Mouse (Mus musculus) cerebellum, postnatal 14 days (tissue): ENCODE measurements around the gene Oat.

ENCODE experiments used
- DNase-seq, 2 experiments: peaks; one replicate each; pipeline ENCODE4 v3.0.0; 2021; ENCODE audit warnings: mixed read lengths in 2 of 2

Oat gene

GRCm38 (mm10) chr7:132576116-132576650 is at the start of gene Oat:
Gene Oat, minus strand, starts transcription at chr7:132576398.
- DNase-seq: peak; percentile 94

DNA sequence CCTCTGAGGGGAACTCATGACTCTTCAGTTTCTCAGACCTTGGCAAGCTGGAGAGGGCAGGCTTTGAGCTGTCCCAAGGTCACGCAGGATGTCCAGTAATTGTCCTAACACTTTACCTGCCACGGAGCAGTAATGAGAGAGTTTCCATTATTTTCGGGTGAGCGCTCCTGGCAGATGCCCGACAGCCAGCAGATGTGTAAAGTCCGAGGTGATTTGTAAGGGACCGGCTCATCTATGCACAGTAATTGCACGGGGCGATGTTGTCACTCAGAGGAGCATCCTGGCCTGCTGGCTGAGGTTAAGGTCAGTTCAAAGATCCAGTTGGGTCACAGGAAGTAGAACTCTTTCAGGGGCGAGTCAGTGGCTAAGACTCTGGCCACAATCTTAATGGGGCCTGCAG is 48.0 kb upstream of the Oat start:
- DNase-seq: no peak

DNA sequence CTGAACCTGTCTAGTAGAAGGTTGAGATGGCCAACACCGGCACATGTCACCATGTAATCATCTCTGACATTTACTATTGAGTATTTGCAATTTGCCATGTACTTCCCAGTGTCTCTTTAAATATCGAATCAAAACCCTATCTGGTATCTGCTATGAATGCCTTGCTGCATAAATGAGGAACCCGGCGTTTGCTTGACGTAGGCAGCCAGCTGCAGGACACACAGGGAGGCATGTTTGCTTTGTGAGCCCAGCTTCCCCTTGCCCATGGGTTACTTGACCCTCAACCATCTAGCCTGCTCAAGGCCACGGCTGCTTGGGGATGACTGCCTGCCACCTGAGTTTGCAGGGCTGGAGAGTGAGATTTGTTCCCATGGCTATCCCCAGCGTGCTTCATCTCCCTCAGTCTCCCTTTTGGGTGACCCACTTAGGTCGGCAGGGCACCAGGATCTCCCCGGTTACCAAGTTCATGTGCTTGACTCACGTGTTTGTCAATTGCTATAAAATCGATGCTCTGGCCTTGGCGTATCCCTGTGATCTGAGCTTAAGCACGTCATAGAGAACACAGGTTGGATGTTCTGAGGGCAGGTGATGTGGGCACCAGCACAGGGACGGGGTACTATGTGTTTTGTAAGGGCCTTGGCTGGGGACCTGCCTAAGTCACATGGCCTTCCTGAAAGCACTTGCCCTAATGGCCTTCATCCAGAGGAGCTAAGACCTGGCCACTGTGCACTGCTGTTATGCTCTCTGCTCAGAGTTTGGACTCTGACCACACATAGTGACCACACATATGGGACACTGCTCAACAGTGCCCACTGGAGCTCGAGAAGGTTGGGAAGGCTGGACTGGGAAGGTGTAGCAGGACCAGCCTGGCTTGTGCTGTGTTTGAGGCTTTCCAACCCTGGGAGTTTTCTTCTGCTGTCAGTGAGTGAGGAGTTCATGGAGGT is 44.0 kb upstream of the Oat start:
- no peak for DNase-seq

- no peak for DNase-seq
These were observed 43.4 kb upstream of the Oat start for GRCm38 (mm10) chr7:132619549-132619948.

GRCm38 (mm10) chr7:132617021-132617564 is 40.9 kb upstream of the Oat start:
- no peak for DNase-seq

GRCm38 (mm10) chr7:132616391-132616790 is 40.2 kb upstream of the Oat start:
- no peak for DNase-seq

GRCm38 (mm10) chr7:132615346-132615745 is 39.1 kb upstream of the Oat start:
- no peak for DNase-seq

- no peak for DNase-seq
These were observed 35.3 kb upstream of the Oat start for GRCm38 (mm10) chr7:132611530-132611929.

DNA sequence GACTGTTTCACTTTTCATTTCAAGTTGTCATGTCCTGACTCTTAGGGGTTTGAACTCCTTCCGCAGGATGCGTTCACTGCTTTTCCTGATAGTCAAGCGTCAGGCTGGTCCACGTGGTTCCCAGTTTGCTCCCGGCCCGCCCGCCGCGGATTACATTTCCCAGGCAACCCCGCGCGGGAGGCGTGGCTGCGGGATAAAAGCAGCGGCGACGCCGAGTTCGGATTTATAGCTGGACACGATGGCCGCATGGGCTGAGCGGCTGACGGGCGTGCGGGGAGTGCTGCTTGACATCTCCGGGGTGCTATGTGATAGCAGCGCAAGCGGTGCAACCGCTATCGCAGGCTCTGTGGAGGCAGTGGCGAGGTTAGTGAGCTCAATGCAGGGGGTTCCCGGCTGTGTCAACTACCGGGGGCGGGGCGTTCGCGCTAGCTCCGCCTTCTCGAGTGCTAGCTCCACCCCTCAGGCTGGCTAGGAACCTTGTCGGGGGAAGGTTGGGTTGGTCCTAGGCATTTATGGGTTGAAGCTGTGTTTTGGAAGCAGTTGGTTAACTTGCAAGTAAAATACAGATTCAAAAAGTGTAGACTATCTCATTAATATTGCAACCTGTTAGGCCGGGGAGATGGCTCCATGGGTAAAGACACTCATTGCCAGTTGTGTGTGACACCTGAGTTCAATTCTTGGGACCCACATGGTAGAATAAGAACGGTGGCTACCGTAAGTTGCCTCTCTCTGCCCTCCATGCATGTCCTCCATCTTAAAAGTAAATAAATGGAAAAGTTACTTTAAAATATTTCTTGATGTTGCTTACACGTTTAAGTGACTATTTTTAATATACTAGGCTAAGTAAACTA is 34.5 kb upstream of the Oat start, which contains the start of gene Lhpp:
TSS of gene Lhpp (plus strand) at position 171 of the 851 bp plus-strand sequence.
- DNase-seq: peak; percentile 63 to 71

DNA sequence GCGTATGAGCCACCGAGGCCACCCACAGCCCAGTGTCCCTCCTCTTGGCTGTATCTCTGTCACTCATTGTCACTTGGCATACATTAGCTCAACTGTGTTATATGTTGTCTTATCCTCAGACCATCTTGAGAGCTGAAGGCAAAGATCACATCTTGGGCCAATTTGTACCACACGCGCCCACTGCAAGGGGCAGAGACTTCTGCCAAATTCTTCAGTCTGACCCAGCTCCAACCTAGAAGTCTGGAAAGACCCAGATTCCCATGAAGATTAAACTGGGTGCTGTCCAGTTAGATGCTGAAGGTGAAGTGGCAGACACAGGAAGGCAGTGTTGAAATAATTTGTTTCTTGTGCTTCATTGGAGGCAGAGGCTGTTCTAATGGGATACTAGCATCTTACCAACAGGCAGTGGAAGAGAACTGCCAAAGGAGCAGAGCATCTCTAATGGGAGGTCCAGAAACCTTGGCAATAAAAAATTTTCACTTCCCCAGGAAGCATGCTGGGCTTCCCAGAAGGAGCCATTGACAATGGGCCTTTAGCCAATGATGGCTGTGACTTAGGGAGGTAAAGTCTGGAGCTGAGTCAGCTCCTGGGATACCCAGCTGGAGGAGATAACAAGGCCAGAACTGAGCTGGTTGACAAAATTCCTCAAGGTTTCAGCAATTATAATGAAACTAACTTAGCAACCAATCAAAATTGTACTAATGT is 32.3 kb upstream of the Oat start:
- DNase-seq: peak in 1 of 2 experiments; percentile 77

GRCm38 (mm10) chr7:132605689-132606088 is 29.5 kb upstream of the Oat start:
- no peak for DNase-seq

DNA sequence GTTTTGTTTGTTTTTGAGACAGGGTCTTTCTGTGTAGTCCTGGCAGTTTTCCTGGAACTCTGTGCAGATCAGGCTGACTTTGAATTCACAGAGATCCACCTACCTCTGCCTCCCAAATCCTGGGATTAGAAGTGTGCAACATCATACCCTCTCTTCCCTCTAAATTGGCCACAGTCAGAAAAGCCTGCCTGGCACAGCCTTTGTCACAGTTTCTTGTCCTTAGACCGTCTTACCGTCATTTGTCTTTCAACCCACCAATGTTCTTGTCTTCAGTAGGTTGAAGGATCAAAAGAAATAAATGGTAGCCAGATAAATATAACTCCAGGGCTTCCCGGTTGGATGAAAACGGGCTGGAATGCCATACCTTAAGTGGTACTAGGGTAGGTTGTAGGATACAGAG is 28.5 kb upstream of the Oat start:
- DNase-seq: no peak

DNA sequence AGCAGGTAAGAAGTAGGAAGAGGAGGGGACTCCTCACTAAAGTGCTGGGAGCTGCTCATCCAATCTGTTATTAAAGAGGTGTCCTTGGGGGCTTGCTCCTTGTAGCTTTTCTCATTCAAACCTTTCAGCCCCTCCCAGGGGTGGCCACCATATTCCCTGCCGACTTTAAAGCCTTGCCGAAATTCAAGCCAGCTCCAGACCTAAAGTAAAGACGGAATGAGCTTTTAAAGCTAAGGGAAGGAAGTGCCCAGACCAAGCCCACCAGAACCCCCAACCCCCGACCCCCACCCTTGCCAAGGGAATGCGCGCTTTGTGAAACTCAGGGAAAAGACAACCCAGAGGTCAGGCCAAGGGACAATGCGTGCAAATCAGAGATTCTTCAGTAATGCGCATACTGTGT is 24.7 kb upstream of the Oat start:
- DNase-seq: no peak

- DNase-seq: no peak
These were observed 23.8 kb upstream of the Oat start for GRCm38 (mm10) chr7:132600026-132600425.

DNA sequence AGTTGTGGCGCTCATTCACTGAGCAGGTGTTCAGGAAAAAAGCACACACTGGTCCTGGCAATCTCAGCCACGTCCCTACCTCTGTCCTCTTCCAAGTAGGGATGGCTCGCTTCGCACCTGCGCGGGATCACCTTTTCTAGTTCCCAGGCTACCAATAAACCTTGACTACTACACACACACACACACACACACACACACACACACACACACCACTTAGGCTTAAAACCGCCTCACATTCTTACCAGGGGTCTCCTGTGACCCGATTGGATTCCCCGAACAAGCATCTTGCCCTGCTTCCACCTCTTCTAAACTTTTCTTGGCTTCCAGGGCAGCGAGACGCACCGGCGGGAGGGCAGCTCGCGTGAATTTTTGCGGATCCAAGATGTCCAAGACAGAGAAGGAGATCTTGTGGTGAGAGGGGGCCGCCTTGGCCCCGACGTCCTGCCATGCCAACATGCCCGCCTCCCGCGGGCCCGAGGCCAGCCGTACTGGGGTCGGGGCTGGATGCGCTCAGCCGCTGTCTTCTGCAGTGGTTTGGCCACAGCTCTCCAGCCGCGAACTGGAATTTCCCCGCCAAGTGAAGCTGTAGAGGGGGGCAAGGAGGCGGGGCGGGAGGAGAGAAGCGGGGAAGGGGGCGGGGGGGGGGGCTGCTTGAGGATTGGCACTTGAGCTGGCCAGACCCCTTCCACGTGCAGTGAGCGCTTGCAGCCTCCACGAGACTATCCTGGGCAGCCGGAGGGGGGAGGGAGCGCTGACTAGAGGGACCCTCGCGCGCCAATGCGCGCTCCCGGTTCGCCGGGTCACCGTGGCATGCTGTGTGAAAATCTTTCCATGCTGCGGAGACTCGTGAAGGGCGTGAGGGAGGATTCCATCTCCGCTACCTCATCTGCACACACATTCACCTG is 23.1 kb upstream of the Oat start, which contains the start of gene Nkx1-2:
TSS of gene Nkx1-2 (minus strand) at position 567 of the 905 bp plus-strand sequence.
- DNase-seq: no peak

DNA sequence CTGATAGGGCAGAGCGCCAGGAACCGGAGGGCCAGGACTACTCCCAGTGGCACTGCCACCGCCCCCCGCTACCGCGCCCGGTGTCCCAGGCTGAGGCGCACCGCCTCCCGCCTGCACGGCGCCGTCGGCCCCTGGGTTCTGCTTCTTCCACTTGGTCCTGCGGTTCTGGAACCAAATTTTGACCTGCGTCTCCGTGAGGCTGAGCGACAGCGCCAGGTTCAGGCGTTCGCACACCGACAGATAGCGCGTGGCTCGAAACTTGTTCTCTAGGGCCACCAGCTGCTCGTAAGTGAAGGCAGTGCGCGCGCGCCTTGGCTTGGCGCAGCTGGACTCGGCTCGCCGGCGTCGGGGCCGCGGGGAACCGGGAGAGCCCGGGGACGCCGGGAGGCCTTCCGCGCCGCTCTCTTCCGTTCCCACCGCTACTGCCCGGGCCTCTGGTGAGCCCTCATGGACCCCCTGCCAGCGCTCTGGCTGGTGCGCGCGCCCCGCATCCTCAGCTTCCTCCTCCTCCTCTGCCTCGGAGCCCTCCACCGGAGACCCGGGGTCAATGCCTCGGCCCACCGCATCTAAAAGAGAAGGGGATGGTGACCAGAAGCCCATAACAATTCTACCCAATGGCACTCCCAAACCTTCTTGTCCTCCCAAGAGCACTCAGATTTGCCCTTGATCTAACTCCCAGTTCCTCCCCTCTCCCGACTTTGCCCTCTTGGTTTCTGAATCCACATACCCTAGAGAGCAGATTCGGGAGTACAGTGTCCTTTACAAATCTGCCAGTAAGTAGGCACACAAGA is 21.2 kb upstream of the Oat start:
- no peak for DNase-seq

DNA sequence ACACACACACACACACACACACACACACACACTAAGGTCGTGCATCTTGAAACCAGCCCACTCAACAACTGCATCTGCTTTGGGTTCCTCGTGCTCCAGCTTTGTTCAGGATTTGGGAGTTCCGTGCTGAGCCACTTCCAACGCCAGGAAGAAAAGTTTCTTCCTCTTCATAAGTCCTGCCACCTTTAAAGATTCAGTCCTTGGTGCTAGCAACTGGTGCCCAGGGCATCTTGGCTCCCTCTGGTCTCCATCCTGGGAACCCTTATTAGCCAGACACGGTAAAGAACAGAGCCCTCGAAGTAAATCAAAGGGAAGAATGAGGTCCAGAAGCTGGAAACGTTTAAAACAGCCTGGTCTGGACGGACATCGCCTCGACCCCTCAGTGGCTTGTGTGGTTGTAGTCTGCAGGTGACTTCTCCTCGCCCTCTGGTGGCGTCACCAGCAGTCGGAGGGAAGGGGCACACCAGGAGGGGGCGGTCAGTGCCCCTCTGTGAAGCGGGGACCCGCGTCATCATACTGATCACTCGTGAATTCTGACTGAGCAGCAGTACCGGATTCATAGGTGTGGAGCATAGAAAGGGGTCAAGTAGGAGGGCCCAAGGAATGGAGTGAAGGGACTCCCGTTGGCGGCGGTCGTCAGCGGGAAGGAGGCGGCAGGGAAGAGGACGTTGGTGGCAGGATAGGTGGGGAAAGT is 20.5 kb upstream of the Oat start:
- no peak for DNase-seq

DNA sequence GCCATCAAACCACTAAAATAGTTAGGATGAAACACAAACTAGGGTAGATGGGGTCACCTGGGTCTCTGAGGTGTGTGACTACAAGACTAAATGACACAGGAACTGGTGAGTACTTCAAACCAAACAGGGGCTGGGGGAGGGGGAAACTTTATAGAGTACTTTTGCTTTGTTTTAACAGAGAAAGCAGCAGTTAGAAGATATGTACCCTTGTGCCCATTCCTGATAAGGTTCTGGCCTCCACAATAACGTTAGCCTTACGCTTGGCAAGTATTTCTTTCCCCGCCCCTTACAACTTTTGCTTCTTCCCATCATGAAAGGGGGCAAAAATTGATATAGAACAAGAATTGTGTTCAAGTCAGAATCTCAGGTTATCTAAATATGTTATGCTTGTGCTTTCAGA is 19.6 kb upstream of the Oat start:
- no peak for DNase-seq

- DNase-seq: no peak
These were observed 18.1 kb upstream of the Oat start for GRCm38 (mm10) chr7:132594325-132594724.

GRCm38 (mm10) chr7:132593762-132594161 is 17.6 kb upstream of the Oat start:
- no peak for DNase-seq
